Mouse (Mus musculus) forebrain, embryonic 11.5 days (tissue): Measurements from ENCODE around the gene Atp1b4. TPM values are rescaled to one million over a fixed set of nuclear protein-coding genes. Genes with fewer than 3 reads are reported as not detected.

Experiments used
- ATAC-seq: fragments of 200-750 bp; cut with Nextera tagmentation; replicated peaks from 2 replicates; pipeline ENCODE4 v1.8.0; 2017; ENCODE audit warnings: moderate TSS enrichment; ENCODE audit not compliant: low FRiP score
- DNase-seq: peaks from one replicate; pipeline ENCODE4 v3.0.0-alpha.2; 2017; ENCODE audit warnings: low spot score
- H3K27ac ChIP-seq: fragments of 300-500 bp; sonication (generic); 2 replicates; pipeline ENCODE4 v1.5.1; 2014; ENCODE audit warnings: low read depth, low read length
- H3K27me3 ChIP-seq: fragments of 300-500 bp; sonication (generic); 2 replicates; pipeline ENCODE4 v1.6.1; 2014; ENCODE audit warnings: mild to moderate bottlenecking, low read length, mixed read lengths; ENCODE audit not compliant: control insufficient read depth, insufficient read depth
- H3K36me3 ChIP-seq: fragments of 300-500 bp; sonication (generic); 2 replicates; pipeline ENCODE4 v1.6.1; 2014; ENCODE audit warnings: mild to moderate bottlenecking, low read length, moderate library complexity, mixed read lengths; ENCODE audit not compliant: control insufficient read depth, insufficient read depth
- H3K4me1 ChIP-seq: fragments of 300-500 bp; sonication (generic); replicated peaks from 2 replicates; pipeline ENCODE4 v1.6.1; 2014; ENCODE audit warnings: low read length, mixed read lengths; ENCODE audit not compliant: control insufficient read depth, insufficient read depth
- H3K4me2 ChIP-seq: fragments of 300-500 bp; sonication (generic); 2 replicates; pipeline ENCODE4 v1.6.1; 2014; ENCODE audit warnings: low read depth, mild to moderate bottlenecking, low read length, moderate library complexity, mixed read lengths; ENCODE audit not compliant: severe bottlenecking
- H3K4me3 ChIP-seq: fragments of 300-500 bp; sonication (generic); 2 replicates; pipeline ENCODE4 v1.5.1; 2014; ENCODE audit warnings: low read depth, low read length
- H3K9ac ChIP-seq: fragments of 300-500 bp; sonication (generic); 2 replicates; pipeline ENCODE4 v1.6.1; 2014; ENCODE audit warnings: low read length
- H3K9me3 ChIP-seq: fragments of 300-500 bp; sonication (generic); 2 replicates; pipeline ENCODE4 v1.6.1; 2016; ENCODE audit warnings: low read length, mixed read lengths; ENCODE audit not compliant: control insufficient read depth
- WGBS: fragments of 180-500 bp; shearing (Covaris S2); extraction: QIAGEN DNeasy Blood & Tissue Kit; methylation state at CpG from one replicate; pipeline ENCODE4 v1.1.7; 2014; 5-methylcytosine and 5-hydroxymethylcytosine counted together
- polyA plus RNA-seq: library from polyadenylated mRNA; unstranded; fragments of >200 nt; fragmentation: Nextera tagmentation; extraction: Ambion mirVana; gene quantifications from 2 replicates; pipeline ENCODE4 v1.2.1, GENCODE M21; 2014

Atp1b4 gene
- polyA plus RNA-seq = not detected in 2 replicates

DNA sequence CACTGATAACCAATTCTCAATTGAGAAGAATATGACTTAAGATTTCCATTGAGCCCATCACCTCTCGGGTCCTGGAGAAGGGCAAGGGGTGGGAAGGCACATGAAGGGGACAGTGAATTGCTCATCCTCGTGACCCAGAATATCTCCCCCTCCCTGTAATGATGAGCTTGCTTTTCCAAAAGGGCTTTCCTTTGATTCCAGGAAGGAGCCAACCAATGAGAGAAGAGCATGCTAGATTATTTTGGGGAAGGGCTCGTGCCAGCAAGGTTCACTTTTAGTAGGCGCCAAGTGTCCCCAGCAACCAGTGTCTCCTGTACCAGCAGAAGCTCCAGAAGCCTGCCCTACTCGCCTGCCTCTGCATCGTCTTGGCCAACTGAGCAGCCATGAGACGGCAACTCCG is at the start of gene Atp1b4:
TSS of gene Atp1b4 (plus strand) at position 301 of the 400 bp plus-strand sequence.
- no peak for ATAC-seq
- Histone ChIP-seq H3K9ac (no peak within 1 kb of the TSS), H3K9me3 (no peaks in the 10 kb centered on the region), H3K4me2 (no peak within 1 kb of the TSS), H3K27me3 (no peaks in the 10 kb centered on the region), H3K4me3 (no peak within 1 kb of the TSS), H3K4me1 (no peaks in the 10 kb centered on the region), H3K27ac (no peak within 1 kb of the TSS), H3K36me3 (no peaks in the 10 kb centered on the region)
- DNase-seq = no peak
- 90% methylated on average over 8 of the region's 8 CpGs for WGBS

DNA sequence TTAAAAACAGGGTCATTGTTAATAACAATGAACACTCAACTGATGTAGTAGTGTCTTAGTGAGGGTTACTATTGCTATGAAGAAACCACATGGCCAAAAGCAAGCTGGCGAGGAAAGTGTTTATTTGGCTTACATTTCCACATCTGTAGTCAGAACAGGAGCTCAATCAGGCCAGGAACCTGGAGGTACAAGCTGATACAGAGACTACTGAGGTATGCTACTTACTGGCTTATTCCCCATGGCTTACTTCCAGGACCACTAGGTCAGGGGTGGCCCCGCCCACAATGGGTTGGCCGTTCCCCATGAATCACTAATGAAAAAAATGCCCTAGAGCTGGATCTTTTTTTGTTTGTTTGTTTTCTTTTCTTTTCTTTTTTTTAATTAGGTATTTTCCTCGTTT is 7.4 kb upstream of the Atp1b4 start:
- 66% methylated on average over 4 of the region's 4 CpGs for WGBS
- H3K4me3 ChIP-seq = no peak overlapping the region
- DNase-seq = no peak
- H3K9me3 ChIP-seq = no peaks in the 10 kb centered on the region
- ATAC-seq = no peak
- no peak overlapping the region for H3K27ac ChIP-seq
- H3K4me2 ChIP-seq = no peak overlapping the region
- no peaks in the 10 kb centered on the region for H3K4me1 ChIP-seq
- H3K36me3 ChIP-seq = no peaks in the 10 kb centered on the region
- H3K27me3 ChIP-seq = no peaks in the 10 kb centered on the region
- no peak overlapping the region for H3K9ac ChIP-seq

DNA sequence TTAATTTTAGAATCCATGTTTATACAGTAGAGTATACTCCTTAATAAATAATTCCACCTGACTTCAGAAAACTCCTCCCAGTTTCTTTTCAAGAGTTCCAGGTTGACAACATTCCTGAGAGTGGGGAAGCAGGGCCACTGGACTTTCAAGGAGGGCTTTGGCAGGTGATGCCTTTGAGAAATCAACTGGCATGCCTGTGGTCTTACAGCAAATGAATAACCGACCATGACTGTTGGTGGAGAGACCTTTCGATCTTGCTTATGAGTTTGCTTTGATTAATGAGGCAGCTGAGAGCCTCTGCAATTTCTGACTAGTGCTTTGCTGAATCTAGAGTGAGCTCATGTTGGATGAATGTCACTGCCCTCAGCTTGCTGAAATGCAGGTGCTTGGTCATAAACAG is 4.9 kb upstream of the Atp1b4 start:
- ATAC-seq = no peak
- 88% methylated on average over 2 of the region's 2 CpGs for WGBS
- H3K27ac ChIP-seq = no peak overlapping the region

DNA sequence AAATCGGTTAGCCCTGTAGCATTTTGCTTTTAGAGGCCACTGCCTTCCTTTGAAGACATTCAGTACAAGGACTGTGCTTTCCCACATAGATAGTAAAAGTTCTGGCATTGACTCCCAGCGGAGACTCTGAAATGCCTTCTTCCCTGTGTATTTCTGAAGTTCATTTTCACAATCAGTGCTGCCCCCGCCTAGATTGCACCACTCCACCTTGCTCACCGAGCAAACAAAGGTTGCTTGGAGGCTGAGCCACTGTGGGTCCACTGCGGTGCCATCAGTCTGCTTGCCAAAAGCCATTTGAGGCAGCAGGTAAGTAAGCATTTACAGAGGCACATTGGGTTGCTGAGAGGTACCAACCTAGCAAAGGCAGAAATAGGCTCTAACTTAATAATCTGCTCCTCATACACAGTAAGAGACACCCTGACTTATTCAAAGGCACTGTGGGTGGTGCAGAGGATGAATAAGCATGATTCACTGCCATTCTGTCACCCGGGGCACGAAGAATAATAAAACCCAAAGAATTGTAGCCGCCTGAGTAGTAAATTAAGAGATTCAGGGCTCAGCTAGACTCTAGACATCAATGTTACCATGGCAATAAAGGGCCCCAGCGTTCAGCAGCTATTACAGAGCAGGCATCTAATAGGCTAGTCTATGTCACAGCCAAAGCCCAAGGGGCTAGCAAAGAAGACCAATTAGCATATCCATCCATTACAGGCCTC is 2.9 kb upstream of the Atp1b4 start:
- H3K27me3 ChIP-seq = no peaks in the 10 kb centered on the region
- peak overlapping the region; percentile 41 for H3K27ac ChIP-seq
- H3K4me2 ChIP-seq = no peak overlapping the region
- WGBS = 34% methylated on average over 9 of the region's 9 CpGs
- no peaks in the 10 kb centered on the region for H3K36me3 ChIP-seq
- H3K4me3 ChIP-seq = no peak overlapping the region
- H3K4me1 ChIP-seq = no peaks in the 10 kb centered on the region
- H3K9me3 ChIP-seq = no peaks in the 10 kb centered on the region
- peak; percentile 60 for DNase-seq
- no peak overlapping the region for H3K9ac ChIP-seq
- peak; percentile 99 for ATAC-seq

More for the DNA sequence above, 4.9 kb upstream of the Atp1b4 start:
- Histone ChIP-seq H3K4me2 (no peak overlapping the region), H3K4me1 (no peaks in the 10 kb centered on the region), H3K36me3 (no peaks in the 10 kb centered on the region), H3K27me3 (no peaks in the 10 kb centered on the region), H3K9me3 (no peaks in the 10 kb centered on the region), H3K9ac (no peak overlapping the region), H3K4me3 (no peak overlapping the region)
- no peak for DNase-seq

DNA sequence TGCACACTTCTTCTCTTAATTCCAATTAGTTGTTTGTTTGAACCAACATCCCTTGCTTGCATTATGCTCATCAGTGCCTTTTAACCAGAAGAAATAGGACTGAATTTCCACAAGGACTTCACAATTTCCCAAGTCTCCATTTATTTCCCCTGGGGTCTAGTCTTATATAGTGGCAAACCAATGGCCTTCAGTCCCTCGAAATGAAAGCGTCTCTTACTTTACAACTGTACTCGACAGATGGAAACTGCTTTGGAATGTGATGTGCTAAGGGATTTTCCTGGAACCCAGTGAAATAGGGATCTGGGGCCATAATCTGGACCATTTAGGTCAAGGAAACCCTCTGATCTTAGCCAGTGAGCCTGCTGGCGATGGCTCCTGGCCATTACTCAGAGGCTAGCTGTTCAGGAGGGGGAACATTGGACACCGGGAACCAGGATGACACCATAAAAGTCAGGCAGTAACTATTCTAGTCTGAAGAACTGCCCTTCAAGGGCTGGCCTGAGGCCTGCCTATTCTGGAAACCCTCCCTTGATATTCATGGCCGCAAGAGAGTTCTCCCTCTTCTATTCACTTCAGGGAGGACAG is 2.3 kb upstream of the Atp1b4 start:
- Histone ChIP-seq H3K27ac (peak overlapping the region; percentile 20; the same call in 1 of the 2 replicates), H3K9me3 (no peaks in the 10 kb centered on the region), H3K4me2 (no peak overlapping the region), H3K4me3 (no peak overlapping the region), H3K9ac (no peak overlapping the region), H3K4me1 (no peaks in the 10 kb centered on the region), H3K36me3 (no peaks in the 10 kb centered on the region), H3K27me3 (no peaks in the 10 kb centered on the region)
- 54% methylated on average over 6 of the region's 6 CpGs for WGBS
- DNase-seq (no peak), ATAC-seq (no peak; the same call in 1 of the 2 replicates)

DNA sequence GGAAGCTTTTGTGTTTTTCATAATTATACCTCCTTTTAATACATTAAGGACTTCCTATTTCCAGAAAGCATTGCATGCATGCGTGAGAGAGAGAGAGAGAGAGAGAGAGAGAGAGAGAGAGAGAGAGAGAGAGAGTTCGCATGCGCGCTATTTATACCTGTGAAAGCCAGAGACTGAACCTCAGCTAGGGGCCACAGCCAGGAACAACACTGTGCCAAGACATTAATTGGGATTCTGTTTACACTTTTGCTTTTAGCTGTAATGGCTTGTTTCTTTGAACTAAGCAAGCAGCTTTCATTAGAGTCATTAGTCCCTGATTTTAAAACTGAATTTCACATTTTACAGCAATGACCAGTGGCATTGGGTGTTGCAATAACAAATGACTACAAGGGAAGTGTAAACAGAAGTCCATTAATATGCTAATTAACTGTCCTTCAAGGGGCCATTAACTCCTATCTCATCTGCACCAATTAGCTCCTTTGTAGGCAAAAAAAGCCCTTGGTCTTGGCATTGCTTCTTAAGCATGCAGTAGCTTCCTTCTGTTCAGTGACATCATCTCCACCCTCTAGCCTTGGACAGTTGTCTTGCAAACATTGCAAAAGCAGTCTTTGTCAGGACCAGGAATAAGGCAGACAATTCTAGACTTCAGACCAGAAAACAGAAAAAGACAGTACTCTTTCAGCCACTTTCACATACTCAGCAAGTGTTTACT is 14.9 kb downstream of the Atp1b4 start:
- ATAC-seq = peak; percentile 63
- H3K9me3 ChIP-seq = no peaks in the 10 kb centered on the region
- H3K27me3 ChIP-seq = no peaks in the 10 kb centered on the region
- H3K36me3 ChIP-seq = no peaks in the 10 kb centered on the region
- 44% methylated on average over 4 of the region's 4 CpGs for WGBS
- H3K27ac ChIP-seq = no peak overlapping the region
- H3K4me3 ChIP-seq = no peak overlapping the region
- no peak overlapping the region for H3K4me2 ChIP-seq
- H3K4me1 ChIP-seq = no peaks in the 10 kb centered on the region; the same call in 1 of the 2 replicates
- H3K9ac ChIP-seq = no peak overlapping the region
- DNase-seq = no peak

DNA sequence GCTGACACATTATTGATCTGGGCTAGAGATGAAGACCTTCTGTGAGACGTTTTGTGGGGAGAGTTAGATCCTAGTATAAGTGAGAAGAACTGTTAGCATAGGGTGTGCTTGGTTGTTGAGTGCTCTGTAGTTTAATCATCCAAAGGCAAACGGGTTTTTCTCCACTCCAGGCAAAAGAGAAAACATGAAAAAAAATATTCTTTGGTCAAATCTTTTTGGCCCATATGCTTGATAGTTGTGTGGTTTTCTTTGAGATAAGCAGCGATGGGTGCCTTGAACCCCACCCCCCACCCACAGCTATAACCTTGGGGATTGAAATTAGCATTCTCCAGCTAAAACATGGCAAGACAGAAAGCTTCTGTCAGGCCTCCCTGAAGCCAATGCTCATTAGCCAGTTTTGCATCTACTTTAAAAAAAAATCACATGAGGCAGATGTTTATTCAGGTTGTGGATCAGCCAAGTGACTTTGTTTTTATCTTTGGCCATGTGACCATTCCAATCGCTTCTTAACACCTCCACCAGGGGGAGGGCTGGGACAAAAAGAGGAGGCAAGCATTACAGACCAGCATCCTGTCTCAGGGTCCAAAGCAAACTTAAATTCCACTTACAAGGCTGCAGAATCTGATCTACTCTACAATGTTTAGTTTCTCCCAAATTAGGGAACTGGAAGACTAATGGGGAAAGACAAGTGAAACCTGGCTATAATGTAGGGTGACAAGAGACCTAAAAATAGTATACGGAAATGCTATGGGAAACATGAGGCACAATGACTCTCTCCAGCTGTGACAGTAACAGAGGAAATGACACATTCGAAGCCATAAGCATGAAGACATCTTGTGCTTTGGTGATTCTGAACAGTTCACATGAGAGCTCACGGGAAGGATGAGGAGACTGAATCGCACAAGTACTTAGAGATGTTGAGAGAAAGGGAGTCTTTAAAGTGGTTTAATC is 18.6 kb downstream of the Atp1b4 start:
- Histone ChIP-seq H3K9me3 (no peaks in the 10 kb centered on the region), H3K4me2 (no peak overlapping the region), H3K27me3 (no peaks in the 10 kb centered on the region), H3K27ac (no peak overlapping the region), H3K9ac (no peak overlapping the region), H3K36me3 (no peaks in the 10 kb centered on the region), H3K4me3 (no peak overlapping the region), H3K4me1 (no peaks in the 10 kb centered on the region; the same call in 1 of the 2 replicates)
- 67% methylated on average over 8 of the region's 8 CpGs for WGBS
- no peak for DNase-seq
- ATAC-seq = no peak

DNA sequence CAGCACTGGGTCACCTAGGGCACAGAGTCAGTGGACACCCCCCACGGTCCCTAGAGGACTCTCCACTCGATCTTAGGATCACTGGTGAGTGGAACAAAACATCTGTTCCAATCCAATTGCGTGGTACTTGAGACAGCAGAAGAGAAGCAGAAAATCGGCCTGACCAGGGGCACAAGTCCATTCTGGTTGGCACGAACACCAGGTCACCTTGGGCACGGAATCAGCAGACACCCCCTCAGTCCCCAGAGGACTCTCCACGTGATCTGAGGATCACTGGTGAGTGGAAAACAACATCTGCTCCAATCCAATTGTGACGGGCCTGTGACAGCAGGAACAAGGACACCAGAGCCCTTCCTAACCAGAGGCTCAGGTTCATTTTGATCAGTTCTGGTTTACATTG is 46.0 kb downstream of the Atp1b4 start:
- 74% methylated on average over 8 of the region's 8 CpGs for WGBS
- no peak for DNase-seq

More for the DNA sequence above, 46.0 kb downstream of the Atp1b4 start:
- no peak overlapping the region for H3K9ac ChIP-seq
- H3K4me1 ChIP-seq = no peaks in the 10 kb centered on the region
- H3K27ac ChIP-seq = no peak overlapping the region
- no peak for ATAC-seq
- no peak overlapping the region for H3K4me3 ChIP-seq
- H3K4me2 ChIP-seq = no peak overlapping the region
- no peaks in the 10 kb centered on the region for H3K27me3 ChIP-seq
- H3K36me3 ChIP-seq = no peaks in the 10 kb centered on the region
- no peaks in the 10 kb centered on the region for H3K9me3 ChIP-seq
